Mouse (Mus musculus) MEL (cell line): ENCODE measurements around the gene Abhd4.

Source experiments
- CTCF ChIP-seq, 3 experiments: IDR thresholded peaks in 2 of 3; conservative IDR thresholded peaks in 1 of 3; 2 replicates each; pipeline ENCODE4 v1.5.1; 2011 to 2012; ENCODE audit warnings: low read length in 3 of 3, low read depth in 2 of 3, mild to moderate bottlenecking in 2 of 3, improper control_type of control experiment in 1 of 3, inconsistent platforms in 1 of 3, mixed read lengths in 1 of 3, moderate library complexity in 1 of 3; ENCODE audit not compliant: control insufficient read depth in 1 of 3, insufficient read depth in 1 of 3, poor library complexity in 1 of 3, severe bottlenecking in 1 of 3
- JUND ChIP-seq: IDR thresholded peaks from 2 replicates; pipeline ENCODE4 v1.6.1; 2011; ENCODE audit warnings: low read depth, mild to moderate bottlenecking, improper control_type of control experiment, low read length
- MEF2A ChIP-seq: IDR thresholded peaks from 2 replicates; pipeline ENCODE4 v1.6.1; 2014; ENCODE audit warnings: low read depth, mild to moderate bottlenecking, inconsistent platforms, low read length, improper control_type of control experiment; ENCODE audit not compliant: poor library complexity, insufficient replicate concordance, severe bottlenecking; ENCODE audit errors: extremely low read depth
- MXI1 ChIP-seq: IDR thresholded peaks from 2 replicates; pipeline ENCODE4 v1.6.1; 2011; ENCODE audit warnings: mild to moderate bottlenecking, low read depth, low read length, improper control_type of control experiment
- NELFE ChIP-seq: IDR thresholded peaks from 2 replicates; pipeline ENCODE4 v1.6.1; 2011; ENCODE audit warnings: low read depth, low read length, improper control_type of control experiment
- NRF1 ChIP-seq: IDR thresholded peaks from 2 replicates; pipeline ENCODE4 v1.6.1; 2014; ENCODE audit warnings: low read depth, mild to moderate bottlenecking, inconsistent platforms, low read length, improper control_type of control experiment, moderate library complexity; ENCODE audit not compliant: poor library complexity, insufficient read depth, severe bottlenecking
- POLR2A ChIP-seq, 2 experiments: IDR thresholded peaks; 2 replicates each; pipeline ENCODE4 v1.6.1; 2011 to 2012; ENCODE audit warnings: low read length in 2 of 2, mild to moderate bottlenecking in 2 of 2, control low read depth in 1 of 2, improper control_type of control experiment in 1 of 2, low read depth in 1 of 2, moderate library complexity in 1 of 2; ENCODE audit not compliant: control insufficient read depth in 1 of 2, insufficient read depth in 1 of 2, poor library complexity in 1 of 2
- ZC3H11A ChIP-seq: IDR thresholded peaks from 2 replicates; pipeline ENCODE4 v1.6.1; 2012; ENCODE audit warnings: low read depth, mild to moderate bottlenecking, inconsistent platforms, low read length, improper control_type of control experiment

GRCm38 (mm10) chr14:54214477-54214876, 39.5 kb upstream of the Abhd4 start:
- no peak for TF ChIP-seq CTCF (IDR thresholded peaks at IDR 0.05 in 2 of 3, conservative IDR thresholded peaks at IDR 0.05 in 1 of 3; ENCODE audit: control insufficient read depth in 1 of 3, insufficient read depth in 1 of 3, low read depth in 2 of 3, low read length in 3 of 3, poor library complexity in 1 of 3, severe bottlenecking in 1 of 3)
- no peak for TF ChIP-seq POLR2A (IDR thresholded peaks at IDR 0.05; ENCODE audit: control insufficient read depth in 1 of 2, insufficient read depth in 1 of 2, low read depth in 1 of 2, low read length in 2 of 2, poor library complexity in 1 of 2)
- no peak for TF ChIP-seq JUND
- no peak for TF ChIP-seq NRF1
- no peak for TF ChIP-seq ZC3H11A
- TF ChIP-seq MXI1: no peak
- no peak for TF ChIP-seq NELFE
- no peak for TF ChIP-seq MEF2A
